Mouse (Mus musculus) olfactory bulb, adult 2 months (tissue): ENCODE measurements around the gene Ralbp1.

Source experiments
- CTCF ChIP-seq: fragments of 200-500 bp; IDR thresholded peaks from 2 replicates; pipeline ENCODE4 v1.5.1; 2012; ENCODE audit warnings: low read depth, mild to moderate bottlenecking, low read length, moderate library complexity; ENCODE audit not compliant: insufficient read depth
- POLR2A ChIP-seq: fragments of 200-500 bp; IDR thresholded peaks from 2 replicates; pipeline ENCODE4 v1.6.1; 2012; ENCODE audit warnings: mild to moderate bottlenecking, low read depth, low read length, moderate library complexity; ENCODE audit not compliant: insufficient read depth

DNA sequence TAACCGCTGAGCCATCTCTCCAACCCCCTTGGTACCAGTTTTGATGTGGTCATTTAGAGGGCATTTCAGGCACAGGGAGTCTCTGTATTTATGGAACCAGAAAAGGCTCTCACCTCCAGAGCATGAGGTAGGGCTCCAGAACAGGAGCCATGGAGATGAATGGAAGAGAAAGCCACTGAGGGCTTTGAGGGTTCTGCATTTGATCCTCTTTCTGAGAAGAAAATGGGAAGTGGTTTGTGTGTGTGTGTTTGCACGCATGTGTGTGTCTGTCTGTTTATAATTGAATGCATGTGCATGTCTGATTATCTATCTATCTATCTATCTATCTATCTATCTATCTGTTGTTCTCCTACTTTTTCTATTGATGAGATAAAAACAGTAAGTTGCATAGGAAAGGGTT, 26.6 kb upstream of the Ralbp1 start:
- TF ChIP-seq CTCF (no peak), POLR2A (no peak)
